Mouse (Mus musculus) splenic B cell, adult 2 months (primary cell): ENCODE results near the gene Ceacam14.

ENCODE experiments used
- DNase-seq: peaks from one replicate; pipeline ENCODE4 v3.0.0-alpha.2; 2011; ENCODE audit warnings: low read depth, low spot score
- H3K27me3 ChIP-seq: 2 replicates; pipeline ENCODE4 v1.6.1; 2012; ENCODE audit warnings: mild to moderate bottlenecking, low read length, moderate library complexity, mixed read lengths; ENCODE audit not compliant: control insufficient read depth, poor library complexity, insufficient read depth, severe bottlenecking
- H3K36me3 ChIP-seq: 2 replicates; pipeline ENCODE4 v1.6.1; 2012; ENCODE audit warnings: mild to moderate bottlenecking, low read length, moderate library complexity, mixed read lengths; ENCODE audit not compliant: control insufficient read depth, poor library complexity, insufficient read depth, severe bottlenecking

Gene Ceacam14

DNA sequence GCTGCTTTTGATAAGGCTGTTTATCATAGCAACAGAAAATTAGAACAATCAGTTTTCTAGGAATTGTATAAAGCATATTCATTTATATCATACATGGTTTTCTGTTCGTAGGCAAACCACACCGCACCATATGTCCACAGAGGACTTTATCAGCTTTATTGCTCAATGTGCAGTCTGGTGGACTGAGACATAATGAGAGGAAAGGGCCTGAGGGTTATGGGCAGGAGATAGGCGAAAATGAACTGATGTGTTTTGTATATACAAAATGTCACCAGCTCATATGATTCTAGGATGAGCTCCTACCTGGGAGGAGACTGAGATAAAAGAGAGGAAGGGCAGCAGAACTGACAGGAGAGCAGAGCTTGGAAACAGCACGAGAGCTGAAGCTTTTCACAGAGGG lies at the start of gene Ceacam14:
Gene Ceacam14, plus strand, starts transcription at position 301 of the 400 bp plus-strand sequence.
- Histone ChIP-seq H3K36me3 (no peaks in the 10 kb centered on the region), H3K27me3 (no peaks in the 10 kb centered on the region)
- DNase-seq, result no peak
